ENCODE assay signal across 37 mouse cellular contexts in genomic region chr8:122359111-122359775, GRCm38 (mm10). TPM values are rescaled to one million over a fixed set of nuclear protein-coding genes. Genes with fewer than 3 reads are reported as not detected.
DNase-seq lines count a peak whose midpoint lies in the region; ATAC-seq and TF ChIP-seq lines count a peak whose summit lies in the region.
"Had no signal": no experiment of that assay in that cellular context is flagged by ENCODE, and none has a peak within 500 bp of the region (broad histone marks: within the 10 kb centered on the region; RNA-seq: fewer than 3 reads in every experiment).

No protein-coding gene starts in this region.

- intact Hi-C loops in left cerebral cortex, adult 2 months (cut with DNase I) = no loop called here

- peaks cover 7% of the 10 kb centered on the region; the same call in 1 of the 2 replicates for H3K4me1 ChIP-seq in hindbrain, postnatal 0 days (ENCODE audit: insufficient read depth, low read length)
- H3K4me1 ChIP-seq: forebrain, embryonic 12.5 days; heart, embryonic 13.5 days; hindbrain, embryonic 15.5 days; liver, embryonic 15.5 days; midbrain, embryonic 12.5 days; neural tube, embryonic 15.5 days had no signal

- no peak overlapping the region for H3K9ac ChIP-seq in hindbrain, postnatal 0 days (replicated peaks; ENCODE audit: low read length)
- H3K9ac ChIP-seq: forebrain, embryonic 12.5 days; forebrain, postnatal 0 days; heart, embryonic 13.5 days; hindbrain, embryonic 15.5 days; intestine, embryonic 15.5 days; limb, embryonic 12.5 days; liver, embryonic 15.5 days; midbrain, embryonic 12.5 days; neural tube, embryonic 15.5 days; stomach, embryonic 15.5 days had no signal

- no peaks in the 10 kb centered on the region for H3K27me3 ChIP-seq in hindbrain, postnatal 0 days (ENCODE audit: insufficient read depth, low read length)
- H3K27me3 ChIP-seq: stomach, embryonic 15.5 days had no signal

- peak overlapping the region; percentile 44; the same call in 1 of the 2 replicates for H3K27ac ChIP-seq in left cerebral cortex, adult 2 months
- no peak overlapping the region for H3K27ac ChIP-seq in hindbrain, postnatal 0 days
- H3K27ac ChIP-seq: forebrain, embryonic 12.5 days; heart, embryonic 13.5 days; hindbrain, embryonic 15.5 days; intestine, embryonic 15.5 days; kidney, postnatal 0 days; limb, embryonic 12.5 days; liver, embryonic 15.5 days; midbrain, embryonic 12.5 days; neural tube, embryonic 15.5 days; stomach, embryonic 15.5 days had no signal

- ATAC-seq in cerebellum, adult (ENCODE audit: insufficient number of reproducible peaks, low FRiP score, low TSS enrichment) = no peak
- no peak for ATAC-seq in monocyte, adult 5-6 weeks (replicated peaks; ENCODE audit: insufficient number of reproducible peaks, low FRiP score, low TSS enrichment, poor library complexity, severe bottlenecking)
- no peak for ATAC-seq in hindbrain, postnatal 0 days
- ATAC-seq: forebrain, postnatal 0 days; intestine, embryonic 15.5 days had no signal

- 72% methylated on average over 15 of the region's 15 CpGs for WGBS in hindbrain, postnatal 0 days

- no peak overlapping the region for H3K4me3 ChIP-seq in left cerebral cortex, adult 2 months
- no peak overlapping the region for H3K4me3 ChIP-seq in hindbrain, postnatal 0 days (ENCODE audit: low read length)
- H3K4me3 ChIP-seq: forebrain, embryonic 12.5 days; heart, embryonic 13.5 days; hindbrain, embryonic 15.5 days; intestine, embryonic 15.5 days; limb, embryonic 12.5 days; liver, embryonic 15.5 days; midbrain, embryonic 12.5 days; neural tube, embryonic 15.5 days; stomach, embryonic 15.5 days had no signal

- DNase-seq in left cerebral cortex, adult 2 months (ENCODE audit: extremely low spot score in 1 of 2, low spot score in 2 of 2) = no peak
- no peak for DNase-seq in left cerebral cortex, adult 18-20 months (ENCODE audit: low spot score in 2 of 2)
- DNase-seq in Muller cell, postnatal 12 days (ENCODE audit: inconsistent ontology term) = peak; percentile 84
- peak; percentile 66 for DNase-seq in induced T-regulatory cell, adult 2 months (ENCODE audit: low read depth)
- DNase-seq in hindbrain, postnatal 0 days (ENCODE audit: low spot score) = no peak
- DNase-seq: adrenal gland, postnatal 10 days; cerebellum, adult 18-20 months; cerebellum, postnatal 10 days; forebrain, postnatal 0 days; gastrocnemius, postnatal 10 days; heart, postnatal 10 days; kidney, adult 8-10 months; layer of hippocampus, adult 9-11 months; lung, postnatal 36 days; right cerebral cortex, postnatal 25 days; thymus, postnatal 25 days had no signal

- no peaks in the 10 kb centered on the region for H3K9me3 ChIP-seq in hindbrain, postnatal 0 days (ENCODE audit: low read length)
- H3K9me3 ChIP-seq: forebrain, embryonic 12.5 days; G1E; heart, embryonic 13.5 days; hindbrain, embryonic 15.5 days; intestine, embryonic 15.5 days; limb, embryonic 12.5 days; liver, embryonic 15.5 days; midbrain, embryonic 12.5 days; neural tube, embryonic 15.5 days; stomach, embryonic 15.5 days had no signal

- TF ChIP-seq CTCF in left cerebral cortex, adult 2 months (IDR thresholded peaks at IDR 0.05) = no peak
- TF ChIP-seq CTCF in hindbrain, postnatal 0 days (IDR thresholded peaks at IDR 0.05; ENCODE audit: low read depth) = no peak

- H3K4me2 ChIP-seq in hindbrain, postnatal 0 days (ENCODE audit: low read depth, low read length) = no peak overlapping the region
- H3K4me2 ChIP-seq: forebrain, embryonic 12.5 days; heart, embryonic 13.5 days; hindbrain, embryonic 15.5 days; intestine, embryonic 15.5 days; limb, embryonic 12.5 days; liver, embryonic 15.5 days; midbrain, embryonic 12.5 days; neural tube, embryonic 15.5 days; stomach, embryonic 15.5 days had no signal

- H3K36me3 ChIP-seq in hindbrain, postnatal 0 days (ENCODE audit: insufficient read depth, low read length) = no peaks in the 10 kb centered on the region
- H3K36me3 ChIP-seq: forebrain, embryonic 12.5 days; G1E; heart, embryonic 13.5 days; hindbrain, embryonic 15.5 days; intestine, embryonic 15.5 days; limb, embryonic 12.5 days; liver, embryonic 15.5 days; midbrain, embryonic 12.5 days; neural tube, embryonic 15.5 days; stomach, embryonic 15.5 days had no signal

RNA-seq across cellular contexts. Expression of gene Trhr2, which starts 1.3 kb away (rescaled TPM):
- total RNA-seq in left cerebral cortex, adult 2 months (2021) = 10 to 100 TPM in 1 of 2 experiments, 1 to 10 TPM in 1; 7.1 to 11.4 TPM
- 1 to 10 TPM; 8.0 to 8.5 TPM for total RNA-seq in left cerebral cortex, adult 18-20 months (2021)
- not detected in 3 replicates for total RNA-seq in monocyte, adult 5-6 weeks (2017)
- total RNA-seq in hindbrain, postnatal 0 days (2014; rRNA removed) = 2.0 and 3.2 TPM in 2 replicates
- polyA plus RNA-seq in hindbrain, postnatal 0 days (2015; fragmentation: Nextera tagmentation; extraction: Ambion mirVana) = 0.45 and 0.57 TPM in 2 replicates
- total RNA-seq: adrenal gland, postnatal 10 days; forebrain, postnatal 0 days; G1E; gastrocnemius, postnatal 10 days; heart, adult 8-10 months; heart, postnatal 10 days; hematopoietic stem cell, adult 5-6 weeks; liver, adult 2 months; megakaryocyte, adult 5-6 weeks had no signal
- polyA plus RNA-seq: embryonic facial prominence, embryonic 14.5 days; forebrain, embryonic 12.5 days; G1E; gonadal fat pad, adult 2 months; heart, embryonic 13.5 days; intestine, embryonic 15.5 days; kidney, postnatal 0 days; large intestine, adult 2 months; limb, embryonic 12.5 days; liver, adult 2 months; liver, embryonic 15.5 days; lung, embryonic 16.5 days; midbrain, embryonic 12.5 days; stomach, embryonic 15.5 days had no signal

RNA-seq across cellular contexts. Expression of gene Zc3h18, which starts 17.2 kb away (rescaled TPM):
- 10 to 100 TPM; 42.3 to 45.0 TPM for total RNA-seq in left cerebral cortex, adult 2 months (2021)
- total RNA-seq in left cerebral cortex, adult 18-20 months (2021) = 10 to 100 TPM; 41.2 to 42.4 TPM
- 57.4 to 76.1 TPM (median 69.7 TPM) in 3 replicates for total RNA-seq in monocyte, adult 5-6 weeks (2017)
- total RNA-seq in hindbrain, postnatal 0 days (2014; rRNA removed) = 24.4 and 25.6 TPM in 2 replicates
- polyA plus RNA-seq in hindbrain, postnatal 0 days (2015; fragmentation: Nextera tagmentation; extraction: Ambion mirVana) = 25.2 and 25.3 TPM in 2 replicates

Comparison
In these comparisons a context has a peak if more than half of its experiments do, and no peak if none do; other contexts are left out.
1. DNase-seq: peak in Muller cell, postnatal 12 days (single experiment) and induced T-regulatory cell, adult 2 months (single experiment); none in left cerebral cortex, adult 2 months (0 of 2), left cerebral cortex, adult 18-20 months (0 of 2) and hindbrain, postnatal 0 days (single experiment).